ENCODE assay signal across 17 mouse cellular contexts in genomic region chr6:137466256-137466655, GRCm38 (mm10).
"Had no signal": no experiment of that assay in that cellular context is flagged by ENCODE, and none has a peak within 500 bp of the region (broad histone marks: within the 10 kb centered on the region; RNA-seq: fewer than 3 reads in every experiment).

No protein-coding gene starts in this region.

- H3K4me3 ChIP-seq: limb, embryonic 13.5 days; liver, embryonic 15.5 days; midbrain, embryonic 12.5 days; neural tube, embryonic 13.5 days had no signal

- H3K9me3 ChIP-seq: limb, embryonic 13.5 days; liver, embryonic 15.5 days; neural tube, embryonic 13.5 days had no signal

- ATAC-seq: midbrain, embryonic 16.5 days had no signal

- H3K27ac ChIP-seq: limb, embryonic 13.5 days; liver, embryonic 15.5 days; midbrain, embryonic 12.5 days; neural tube, embryonic 13.5 days had no signal

- H3K9ac ChIP-seq: limb, embryonic 13.5 days; liver, embryonic 15.5 days; lung, embryonic 14.5 days; midbrain, embryonic 12.5 days; neural tube, embryonic 13.5 days had no signal

- H3K4me2 ChIP-seq: limb, embryonic 13.5 days; liver, embryonic 11.5 days; liver, embryonic 15.5 days; lung, embryonic 14.5 days; midbrain, embryonic 12.5 days; neural tube, embryonic 13.5 days had no signal

- DNase-seq: kidney, postnatal 36 days; layer of hippocampus, adult 9-11 months; layer of hippocampus, postnatal 36 days; lung, embryonic 14.5 days; lung, postnatal 10 days; lung, postnatal 4 days; retina, postnatal 1 day; right cerebral cortex, postnatal 4 days; spleen, adult 18-20 months; thymus, adult 2 months; thymus, postnatal 25 days had no signal

- H3K36me3 ChIP-seq: limb, embryonic 13.5 days; liver, embryonic 15.5 days; midbrain, embryonic 12.5 days had no signal

- H3K27me3 ChIP-seq: limb, embryonic 13.5 days; liver, embryonic 15.5 days; midbrain, embryonic 12.5 days; neural tube, embryonic 13.5 days had no signal

- H3K4me1 ChIP-seq: liver, embryonic 15.5 days had no signal
